Mouse (Mus musculus) CH12.LX (cell line): ENCODE data around the gene Rpl36al. TPM values are rescaled to one million over a fixed set of nuclear protein-coding genes. Genes with fewer than 3 reads are reported as not detected.

ENCODE experiments used
- DNase-seq: peaks from one replicate; pipeline ENCODE4 v3.0.0-alpha.2; 2013; ENCODE audit errors: extremely low read depth
- H3K27ac ChIP-seq: 2 replicates; pipeline ENCODE4 v1.5.1; 2012; ENCODE audit warnings: low read depth, mild to moderate bottlenecking, control low read depth, moderate library complexity; ENCODE audit not compliant: insufficient read depth
- H3K27me3 ChIP-seq: replicated peaks from 2 replicates; pipeline ENCODE3; 2012; ENCODE audit warnings: inconsistent platforms
- H3K36me3 ChIP-seq, 2 experiments: replicated peaks in 1 of 2; 2 replicates each; pipeline versions ENCODE3 to v1.6.1; 2012; ENCODE audit warnings: inconsistent platforms in 1 of 2, low read length in 1 of 2, mild to moderate bottlenecking in 1 of 2, mixed read lengths in 1 of 2, moderate library complexity in 1 of 2; ENCODE audit not compliant: control insufficient read depth in 1 of 2, insufficient read depth in 1 of 2
- H3K4me1 ChIP-seq, 2 experiments: 2 replicates each; pipeline ENCODE4 v1.6.1; 2012; ENCODE audit warnings: inconsistent platforms in 1 of 2, moderate library complexity in 1 of 2; ENCODE audit not compliant: insufficient read depth in 2 of 2, control insufficient read depth in 1 of 2
- H3K4me2 ChIP-seq: 2 replicates; pipeline ENCODE4 v1.6.1; 2012; ENCODE audit warnings: low read depth, mild to moderate bottlenecking, control low read depth; ENCODE audit not compliant: poor library complexity, insufficient read depth, severe bottlenecking
- H3K4me3 ChIP-seq, 3 experiments: fragments of 150-350 bp in 1 of 3; sonication (generic) in 1 of 3; replicated peaks in 1 of 3; 2 replicates each; pipeline versions ENCODE3 to v1.5.1; 2011 to 2012; ENCODE audit warnings: low read depth in 2 of 3, low read length in 2 of 3, mild to moderate bottlenecking in 2 of 3, moderate library complexity in 2 of 3, control low read depth in 1 of 3, improper control_type of control experiment in 1 of 3, inconsistent platforms in 1 of 3, mixed read lengths in 1 of 3; ENCODE audit not compliant: poor library complexity in 1 of 3
- H3K79me2 ChIP-seq: replicated peaks from 2 replicates; pipeline ENCODE4 v1.6.1; 2012; ENCODE audit warnings: mild to moderate bottlenecking, moderate library complexity; ENCODE audit not compliant: control insufficient read depth, poor library complexity, insufficient read depth, severe bottlenecking; ENCODE audit errors: extremely low read depth
- H3K9ac ChIP-seq: 2 replicates; pipeline ENCODE4 v1.6.1; 2012; ENCODE audit warnings: low read depth, mild to moderate bottlenecking, control low read depth, moderate library complexity; ENCODE audit not compliant: insufficient read depth
- H3K9me3 ChIP-seq: replicated peaks from 2 replicates; pipeline ENCODE3; 2012; ENCODE audit warnings: low read length, inconsistent platforms, mixed read lengths
- CHD1 ChIP-seq: IDR thresholded peaks from 2 replicates; pipeline ENCODE4 v1.6.1; 2012; ENCODE audit warnings: low read depth, low read length, improper control_type of control experiment, inconsistent platforms
- CHD2 ChIP-seq: IDR thresholded peaks from 2 replicates; pipeline ENCODE4 v1.6.1; 2011; ENCODE audit warnings: low read length, improper control_type of control experiment
- CTCF ChIP-seq, 2 experiments: IDR thresholded peaks in 1 of 2; conservative IDR thresholded peaks in 1 of 2; 2 replicates each; pipeline ENCODE4 v1.5.1; 2011 to 2012; ENCODE audit warnings: low read depth in 2 of 2, low read length in 2 of 2, improper control_type of control experiment in 1 of 2, inconsistent platforms in 1 of 2, mild to moderate bottlenecking in 1 of 2, moderate library complexity in 1 of 2
- E2F4 ChIP-seq: IDR thresholded peaks from 2 replicates; pipeline ENCODE4 v1.6.1; 2011; ENCODE audit warnings: low read depth, low read length, improper control_type of control experiment; ENCODE audit not compliant: insufficient replicate concordance
- ELF1 ChIP-seq: IDR thresholded peaks from 2 replicates; pipeline ENCODE4 v1.6.1; 2014; ENCODE audit warnings: low read depth, mild to moderate bottlenecking, inconsistent platforms, low read length, improper control_type of control experiment
- HCFC1 ChIP-seq: IDR thresholded peaks from 2 replicates; pipeline ENCODE4 v1.6.1; 2012; ENCODE audit warnings: low read depth, mild to moderate bottlenecking, inconsistent platforms, low read length, improper control_type of control experiment
- JUND ChIP-seq: conservative IDR thresholded peaks from 2 replicates; pipeline ENCODE4 v1.6.1; 2011; ENCODE audit warnings: low read depth, low read length, improper control_type of control experiment
- KAT2A ChIP-seq: IDR thresholded peaks from 2 replicates; pipeline ENCODE4 v1.6.1; 2012; ENCODE audit warnings: low read length, improper control_type of control experiment, inconsistent platforms; ENCODE audit not compliant: insufficient replicate concordance
- MEF2A ChIP-seq: IDR thresholded peaks from 2 replicates; pipeline ENCODE4 v1.6.1; 2014; ENCODE audit warnings: low read depth, mild to moderate bottlenecking, inconsistent platforms, low read length, improper control_type of control experiment, borderline replicate concordance
- MXI1 ChIP-seq: IDR thresholded peaks from 2 replicates; pipeline ENCODE4 v1.6.1; 2011; ENCODE audit warnings: mild to moderate bottlenecking, low read depth, low read length, improper control_type of control experiment
- MYC ChIP-seq: IDR thresholded peaks from 2 replicates; pipeline ENCODE4 v1.6.1; 2011; ENCODE audit warnings: low read depth, mild to moderate bottlenecking, improper control_type of control experiment, low read length
- NELFE ChIP-seq: IDR thresholded peaks from 2 replicates; pipeline ENCODE4 v1.6.1; 2011; ENCODE audit warnings: low read depth, low read length, improper control_type of control experiment
- NRF1 ChIP-seq: IDR thresholded peaks from 2 replicates; pipeline ENCODE4 v1.6.1; 2014; ENCODE audit warnings: low read depth, mild to moderate bottlenecking, inconsistent platforms, low read length, improper control_type of control experiment, moderate library complexity
- POLR2A ChIP-seq: IDR thresholded peaks from 2 replicates; pipeline ENCODE4 v1.6.1; 2011; ENCODE audit warnings: low read depth, mild to moderate bottlenecking, improper control_type of control experiment, low read length
- POLR2AphosphoS2 ChIP-seq: IDR thresholded peaks from 2 replicates; pipeline ENCODE4 v1.6.1; 2011; ENCODE audit warnings: low read depth, low read length, improper control_type of control experiment
- SIN3A ChIP-seq: IDR thresholded peaks from 2 replicates; pipeline ENCODE4 v1.6.1; 2012; ENCODE audit warnings: low read length, improper control_type of control experiment, inconsistent platforms
- TBP ChIP-seq: conservative IDR thresholded peaks from 2 replicates; pipeline ENCODE4 v1.6.1; 2011; ENCODE audit warnings: low read depth, low read length, improper control_type of control experiment
- TCF12 ChIP-seq: IDR thresholded peaks from 2 replicates; pipeline ENCODE4 v1.6.1; 2014; ENCODE audit warnings: low read depth, mild to moderate bottlenecking, inconsistent platforms, low read length, improper control_type of control experiment
- UBTF ChIP-seq: IDR thresholded peaks from 2 replicates; pipeline ENCODE4 v1.6.1; 2012; ENCODE audit warnings: low read depth, mild to moderate bottlenecking, inconsistent platforms, low read length, improper control_type of control experiment, moderate library complexity
- USF2 ChIP-seq: conservative IDR thresholded peaks from 2 replicates; pipeline ENCODE4 v1.6.1; 2011; ENCODE audit warnings: low read depth, low read length, improper control_type of control experiment
- ZC3H11A ChIP-seq: IDR thresholded peaks from 2 replicates; pipeline ENCODE4 v1.6.1; 2012; ENCODE audit warnings: low read depth, mild to moderate bottlenecking, inconsistent platforms, low read length, improper control_type of control experiment
- ZMIZ1 ChIP-seq: IDR thresholded peaks from 2 replicates; pipeline ENCODE4 v1.6.1; 2012; ENCODE audit warnings: low read depth, mild to moderate bottlenecking, inconsistent platforms, low read length, improper control_type of control experiment
- dilution Hi-C: fragments of 300-500 bp; cut with MboI; formaldehyde crosslinking; loops from 2 replicates; pipeline ENCODE4 v1.14.3; 2020; ENCODE audit warnings: low sequenced_read_pairs; ENCODE audit not compliant: extremely low pct_unique_long_range_greater_than_20kb, extremely low pct_ligation_motif_present
- in situ Hi-C: fragments of 300-500 bp; cut with MboI; formaldehyde crosslinking; loops from 3 replicates; pipeline ENCODE4 v1.14.3; 2019; ENCODE audit warnings: low sequenced_read_pairs, low pct_ligation_motif_present, low pct_unique_long_range_greater_than_20kb, mixed read lengths
- polyA plus RNA-seq: library from polyadenylated mRNA; unstranded; fragments of >175 nt; gene quantifications from 2 replicates; pipeline ENCODE4 v1.2.1, GENCODE M21; 2012; ENCODE audit warnings: low read depth; ENCODE audit not compliant: insufficient read length
- total RNA-seq, 2 experiments: library from RNA; depleted of rRNA; stranded (reverse); fragments of 300-350 nt in 1 of 2; fragments of >200 nt in 1 of 2; gene quantifications; 2 replicates each; pipeline ENCODE4 v1.2.3; 2012 to 2014

Gene Rpl36al
- total and polyA plus RNA-seq, 3 experiments: 828 to 1,571 (median 1,263) TPM

DNA sequence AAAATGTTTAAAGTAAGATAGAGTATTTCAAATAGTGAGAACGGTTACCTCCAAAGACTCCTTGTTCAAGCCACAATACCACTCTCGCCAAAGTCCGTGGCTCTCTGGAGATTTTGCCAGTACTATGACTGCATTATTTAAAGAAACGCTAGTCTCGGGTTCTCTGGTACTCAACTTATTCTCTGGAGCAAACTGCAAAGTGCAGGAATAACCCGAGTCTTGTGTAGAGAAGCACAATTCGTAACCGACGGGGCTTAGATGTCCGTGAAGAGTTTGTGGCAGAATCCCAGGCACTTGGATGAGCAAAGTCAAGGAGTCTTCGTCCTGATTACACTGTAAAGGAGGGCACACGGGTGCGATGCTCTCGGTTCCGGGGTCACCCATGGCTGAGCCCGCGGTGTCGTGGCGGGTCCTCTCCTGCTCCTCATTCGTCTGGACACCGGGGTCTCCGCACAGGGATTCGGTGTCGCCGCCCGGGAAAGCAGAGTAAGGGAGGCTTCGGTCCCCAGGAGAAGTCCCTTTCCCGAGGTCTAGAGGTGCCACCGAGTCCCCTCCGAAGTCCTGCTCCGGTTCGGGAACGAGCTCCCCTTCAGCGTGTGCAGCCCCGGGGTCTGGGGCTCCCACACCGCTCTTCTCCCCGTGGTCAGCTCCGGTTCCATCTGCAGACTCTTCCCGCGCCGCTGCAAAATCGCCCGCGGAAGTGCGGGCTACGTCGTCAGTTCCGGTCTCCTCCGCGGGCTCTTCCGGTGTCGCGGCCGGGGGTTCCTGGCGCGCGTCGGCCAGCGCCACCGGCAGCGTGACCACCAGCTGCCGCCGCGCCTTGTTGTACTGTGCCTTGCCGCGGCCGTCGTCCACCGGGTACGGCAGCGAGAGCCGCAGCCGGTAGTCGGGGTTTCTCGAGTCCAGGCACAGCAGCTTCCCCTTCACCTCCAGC is 12.8 kb upstream of the Rpl36al start, which contains the start of gene Gm49383:
TSS of gene Gm49383 (minus strand) at position 661 of the 934 bp plus-strand sequence.
- Histone ChIP-seq H3K9me3 (no peaks in the 10 kb centered on the region), H3K79me2 (peaks cover 47% of the 10 kb centered on the region), H3K4me2 (peak within 1 kb of the TSS; percentile 91), H3K4me3 (peak within 1 kb of the TSS; percentile 91 to 98 (median 97)), H3K4me1 (peaks cover 6 to 28% of the 10 kb centered on the region in 2 experiments; a peak in 3 of 4 replicates), H3K27me3 (no peaks in the 10 kb centered on the region), H3K27ac (peak within 1 kb of the TSS; percentile 84), H3K36me3 (peaks cover 16 to 35% of the 10 kb centered on the region in 2 experiments), H3K9ac (peak within 1 kb of the TSS; percentile 61)
- peak; percentile 58 for DNase-seq
- in situ Hi-C loops (no loop called here), dilution Hi-C loops (no loop called here)
- no peak for TF ChIP-seq ZC3H11A
- TF ChIP-seq KAT2A: peak; percentile 68; the same call in 1 of the 2 replicates
- TF ChIP-seq ELF1: peak; percentile 93
- TF ChIP-seq CHD1: 0 out of 2 replicates have a peak, but pooled peaks have one; percentile 76
- TF ChIP-seq CTCF (conservative IDR thresholded peaks at IDR 0.05 in 1 of 2, IDR thresholded peaks at IDR 0.05 in 1 of 2; ENCODE audit: low read depth in 2 of 2, low read length in 2 of 2): no peak
- TF ChIP-seq HCFC1: peak; percentile 79
- peak; percentile 92; the same call in 1 of the 2 replicates for TF ChIP-seq SIN3A
- TF ChIP-seq JUND: no peak
- TF ChIP-seq POLR2AphosphoS2: no peak
- TF ChIP-seq MYC: peak; percentile 19; the same call in 1 of the 2 replicates
- TF ChIP-seq TCF12: peak; percentile 82
- peak; percentile 55; the same call in 1 of the 2 replicates for TF ChIP-seq MEF2A
- TF ChIP-seq TBP: 0 out of 2 replicates have a peak, but pooled peaks have one; percentile 41
- TF ChIP-seq NRF1: peak; percentile 39; the same call in 1 of the 2 replicates
- peak; percentile 80; the same call in 1 of the 2 replicates for TF ChIP-seq E2F4
- TF ChIP-seq MXI1: peak; percentile 82
- no peak for TF ChIP-seq CHD2
- TF ChIP-seq UBTF: no peak
- TF ChIP-seq POLR2A: peak; percentile 87
- TF ChIP-seq USF2: no peak
- TF ChIP-seq NELFE: peak; percentile 62
- TF ChIP-seq ZMIZ1: peak; percentile 79
